Mouse (Mus musculus) adrenal gland, adult 18-20 months (tissue): ENCODE measurements at regions not wholly inside any gene's neighbourhood (a gene's known extent, or its start where the extent isn't known, plus 50 kb on each side); places are given as distances from the start of the nearest gene placed in this dataset.

Experiments
- DNase-seq, 2 experiments: peaks; one replicate each; pipeline ENCODE4 v3.0.0; 2021 to 2022; ENCODE audit warnings: low spot score in 2 of 2

GRCm38 (mm10) chrX:99415701-99416100, 55.4 kb downstream of the Pja1 start:
- DNase-seq: no peak

DNA sequence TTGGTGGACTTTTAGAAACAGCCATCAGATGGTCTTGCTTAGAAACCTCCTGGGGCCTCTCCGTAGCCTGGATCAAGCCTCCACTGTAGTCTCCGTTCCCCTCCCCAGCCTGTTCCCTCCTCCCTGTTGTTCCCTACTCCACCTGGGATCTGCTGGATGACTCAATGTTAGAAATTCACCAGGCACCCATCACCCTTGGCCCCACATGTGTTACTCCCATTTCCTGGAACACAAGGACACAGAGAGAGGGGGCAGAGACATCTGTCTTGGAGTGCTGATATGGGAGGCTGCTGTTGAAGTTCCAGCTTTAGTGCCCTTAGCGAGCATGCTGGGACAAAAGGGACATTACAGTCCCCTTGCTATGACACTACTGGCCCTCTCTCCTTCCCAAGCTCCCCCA, 60.1 kb downstream of the Pja1 start:
- no peak for DNase-seq

DNA sequence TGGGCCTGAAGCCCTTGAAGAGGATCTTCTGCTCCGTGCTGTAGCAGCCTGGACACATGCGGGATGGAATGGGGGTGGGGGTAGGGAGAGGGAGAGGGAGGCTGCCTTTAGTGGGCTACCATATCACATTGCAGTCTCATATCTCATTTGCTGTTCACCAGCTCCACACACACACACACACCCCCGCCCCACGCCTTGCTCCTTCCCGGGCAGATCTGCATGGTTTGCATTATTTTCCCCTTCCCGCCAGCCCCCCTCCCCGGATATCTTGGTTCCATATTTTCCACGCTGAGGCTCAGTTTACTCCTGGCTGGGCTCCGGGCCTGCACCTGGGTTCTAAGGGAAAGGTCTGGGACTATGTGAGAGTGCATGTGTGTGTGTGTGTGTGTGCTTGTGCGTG, 61.2 kb downstream of the Pja1 start:
- no peak for DNase-seq

DNA sequence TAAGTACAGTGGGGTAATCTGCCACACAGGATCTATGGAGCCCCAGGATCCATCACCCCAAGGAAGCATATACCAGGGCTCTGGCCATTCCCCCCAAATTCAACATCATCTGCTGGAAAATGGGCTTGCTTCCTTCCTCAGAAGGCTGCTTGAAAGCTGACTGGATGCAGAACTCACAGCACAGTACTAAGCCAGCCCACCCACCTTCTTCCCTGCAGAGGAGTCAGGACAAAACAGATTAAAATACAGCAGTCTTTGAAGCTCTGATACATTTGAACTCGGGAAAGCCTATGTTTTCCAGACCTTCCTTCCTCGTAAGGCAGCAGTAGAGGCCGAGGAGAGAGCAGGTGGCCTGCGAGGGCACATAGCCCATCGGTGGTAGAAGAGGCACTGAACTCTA, 61.7 kb downstream of the Pja1 start:
- DNase-seq: no peak

- DNase-seq: no peak
Observed at GRCm38 (mm10) chrX:99408804-99409203, 62.3 kb downstream of the Pja1 start.

- DNase-seq: no peak
Observed at GRCm38 (mm10) chrX:99405843-99406242, 65.2 kb downstream of the Pja1 start.

- no peak for DNase-seq
Observed at GRCm38 (mm10) chrX:99403521-99404149, 67.4 kb downstream of the Pja1 start.

GRCm38 (mm10) chrX:99402841-99403520, 68.1 kb downstream of the Pja1 start:
- DNase-seq: peak; percentile 24 to 34

DNA sequence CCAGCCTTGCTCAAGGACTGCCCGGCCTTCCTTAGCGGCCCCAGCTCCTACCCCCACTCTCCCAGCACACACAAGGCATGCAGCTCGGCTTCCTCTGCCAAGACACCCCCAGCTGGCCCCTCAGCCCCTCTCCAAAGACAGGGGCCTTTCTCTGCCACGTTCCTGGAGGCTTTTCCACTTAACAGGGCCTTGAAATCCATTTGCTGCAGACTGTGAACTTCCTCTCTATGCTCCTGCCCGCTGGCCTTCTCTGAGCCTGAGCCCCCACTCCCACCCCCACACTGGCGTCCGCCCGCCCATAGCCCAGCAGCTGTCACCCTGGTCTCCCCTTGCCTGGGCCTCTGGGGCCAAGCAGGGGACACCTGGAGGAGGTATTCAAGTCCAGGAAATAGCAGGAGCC, 73.7 kb downstream of the Pja1 start:
- no peak for DNase-seq

DNA sequence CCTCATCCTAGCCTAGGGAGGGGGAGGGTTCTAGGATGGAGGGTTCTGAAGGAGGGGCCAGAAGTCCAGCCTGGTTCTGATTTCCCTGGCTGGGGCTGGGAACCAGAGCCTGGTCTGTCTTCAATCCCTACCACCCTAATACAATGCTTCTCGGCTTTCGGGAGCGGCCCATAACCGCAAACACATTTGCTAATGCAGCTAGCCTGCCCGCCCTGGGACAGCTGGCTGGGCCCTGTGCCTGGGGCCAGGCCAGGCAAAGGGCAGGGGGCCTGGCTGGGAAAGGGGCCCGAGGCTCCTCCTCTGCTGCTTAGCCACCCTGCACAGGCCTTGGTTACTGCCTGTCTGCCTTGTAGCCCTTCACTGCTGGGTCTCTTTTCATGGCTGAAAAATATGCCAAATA, 74.9 kb downstream of the Pja1 start:
- no peak for DNase-seq

DNA sequence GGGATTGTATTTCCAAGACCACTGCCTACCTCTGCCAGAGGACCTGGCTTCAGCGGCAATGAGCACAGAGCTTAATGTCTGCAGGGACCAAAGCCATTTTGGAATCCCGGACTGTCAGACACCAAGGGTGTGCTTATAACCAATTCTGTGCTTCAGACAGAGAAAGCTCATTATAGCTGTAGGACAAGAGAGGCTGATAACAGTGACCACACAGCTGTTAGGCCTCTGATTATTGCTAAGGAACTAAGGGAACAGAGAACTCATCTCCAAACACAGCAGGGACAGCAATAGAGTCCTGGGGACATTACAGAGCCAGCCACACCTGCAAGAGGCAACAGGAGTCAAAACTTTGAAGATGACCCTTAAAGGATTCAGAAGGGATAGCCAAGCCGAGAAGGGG, 76.0 kb downstream of the Pja1 start:
- no peak for DNase-seq

GRCm38 (mm10) chrX:99391628-99392027, 79.4 kb downstream of the Pja1 start:
- no peak for DNase-seq

DNA sequence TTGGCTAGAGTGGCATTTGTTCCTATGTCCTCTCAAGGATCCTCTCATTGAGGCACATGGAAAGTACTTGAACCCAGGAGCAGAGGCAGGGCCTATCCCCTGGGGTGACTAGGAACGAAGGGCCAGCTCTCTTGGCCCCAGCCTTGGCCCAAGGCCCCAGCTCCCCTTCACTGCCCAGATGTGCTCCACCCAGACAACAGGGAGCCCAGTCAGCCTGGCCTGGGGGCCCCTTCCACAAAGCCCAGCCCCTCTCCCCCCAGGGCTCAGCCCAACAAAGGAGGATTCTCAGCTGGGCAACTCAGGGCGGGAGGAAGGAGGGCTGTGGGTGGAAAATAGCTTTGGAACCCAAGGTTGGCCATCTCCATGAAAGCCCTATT, 80.6 kb downstream of the Pja1 start:
- no peak for DNase-seq

- no peak for DNase-seq
Observed at GRCm38 (mm10) chrX:99389778-99390461, 81.2 kb downstream of the Pja1 start.

DNA sequence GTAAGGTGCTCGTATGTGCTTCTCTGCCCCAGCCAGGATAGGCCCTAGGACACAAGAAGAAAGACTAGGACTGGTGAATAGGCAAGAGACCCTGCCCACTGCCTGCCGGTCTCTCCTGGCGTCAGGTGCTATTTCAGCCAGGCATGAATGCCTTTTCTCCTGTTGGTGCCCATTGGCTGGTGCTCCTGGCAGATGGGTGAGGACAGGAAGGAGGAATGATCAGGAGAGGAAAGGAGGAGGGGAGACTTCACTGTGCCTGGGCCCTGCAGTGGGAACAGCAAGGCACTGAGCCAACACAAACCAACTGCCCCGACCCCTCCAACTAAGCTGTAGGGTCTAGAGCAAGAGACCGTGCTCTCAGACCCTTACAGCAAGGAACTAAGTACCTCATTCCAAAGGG, 100.4 kb downstream of the Pja1 start:
- DNase-seq: no peak

DNA sequence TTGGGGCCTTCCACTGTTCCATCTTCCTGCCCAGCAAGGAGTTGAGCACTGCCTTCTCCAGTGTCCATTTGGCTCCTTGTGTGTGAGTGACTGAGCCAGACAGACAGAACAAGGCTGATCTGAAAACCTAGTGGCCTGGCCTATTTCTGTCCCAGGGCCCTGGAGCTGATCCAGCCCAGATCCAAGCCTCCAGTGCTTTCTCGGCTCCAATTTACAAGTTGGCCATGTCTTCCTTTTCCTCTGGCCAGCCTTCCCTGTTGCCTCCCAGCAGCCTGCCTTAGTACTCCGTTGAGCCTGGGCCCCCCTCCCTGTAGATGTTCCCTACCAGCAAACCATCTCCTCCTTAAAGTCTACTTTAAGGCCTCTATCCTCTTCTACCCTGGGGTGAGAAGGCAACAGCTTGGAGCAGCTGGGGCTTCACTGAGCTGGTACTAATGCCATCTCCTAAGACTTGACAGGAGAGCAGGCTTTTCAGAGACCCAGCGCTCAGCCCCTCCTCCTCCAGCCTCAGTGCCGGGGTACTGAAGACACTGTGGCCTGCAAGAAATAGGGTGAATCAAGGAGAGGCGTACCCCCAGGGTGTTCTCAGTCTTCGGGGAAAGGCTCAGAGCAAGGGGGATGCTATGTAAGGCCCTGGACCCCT, 101.7 kb downstream of the Pja1 start:
- no peak for DNase-seq

DNA sequence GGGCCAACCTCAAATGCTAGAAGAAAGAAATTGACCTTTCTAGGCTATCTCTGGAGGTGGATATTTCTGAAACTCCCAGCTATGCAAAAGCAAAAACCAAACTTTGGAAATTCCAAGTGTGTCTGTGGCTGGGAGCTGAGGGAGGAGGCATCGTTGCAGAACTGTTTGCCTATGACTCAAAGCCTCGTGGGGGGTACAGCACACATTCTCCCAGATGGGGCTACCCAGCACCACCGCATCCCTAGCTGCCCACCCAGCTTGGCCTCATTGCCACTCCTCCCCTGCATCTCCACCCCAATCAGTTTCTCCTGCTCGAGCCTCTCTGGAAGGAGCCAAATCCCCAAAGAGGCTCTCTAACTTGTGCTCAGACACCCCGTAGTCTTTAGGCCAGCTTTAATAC, 107.0 kb downstream of the Pja1 start:
- no peak for DNase-seq

DNA sequence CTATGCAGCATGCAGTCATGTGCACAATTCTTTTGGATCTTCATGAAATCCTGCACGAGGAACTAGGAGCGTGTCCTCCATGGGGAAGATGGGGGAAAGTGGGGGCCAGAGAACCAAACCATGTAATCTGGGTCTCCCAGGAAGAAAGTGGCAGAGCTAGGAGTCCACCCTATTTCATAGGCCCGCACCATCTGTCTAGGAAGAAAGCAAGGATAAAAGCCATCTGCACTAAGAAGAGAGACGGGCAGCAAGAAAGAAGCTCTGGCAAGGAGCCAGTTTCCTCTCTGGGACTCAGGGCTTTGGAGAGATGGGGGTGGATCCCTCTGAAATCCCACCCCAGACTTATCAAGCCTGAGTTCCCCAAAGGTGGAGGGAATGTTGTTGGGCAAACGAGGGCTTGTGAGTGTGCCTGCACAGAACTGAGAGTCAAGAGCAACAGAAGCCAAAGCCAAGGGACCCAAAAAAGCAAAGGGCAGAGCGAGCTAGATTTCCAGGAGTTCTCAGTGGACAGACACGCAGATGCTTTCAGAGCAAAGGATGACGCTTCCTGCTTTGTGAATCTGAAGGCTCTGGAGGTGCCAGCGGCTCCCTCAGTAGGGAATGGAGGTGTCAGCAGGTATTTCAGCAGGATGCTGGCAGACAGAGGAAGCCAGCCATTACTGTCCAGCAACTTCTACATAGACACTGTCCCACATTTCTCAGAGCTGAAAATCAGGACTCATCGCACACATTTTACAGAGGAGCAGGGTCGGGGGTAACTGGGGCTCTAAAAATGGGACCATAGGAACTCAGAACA, 110.8 kb downstream of the Pja1 start:
- DNase-seq: no peak

DNA sequence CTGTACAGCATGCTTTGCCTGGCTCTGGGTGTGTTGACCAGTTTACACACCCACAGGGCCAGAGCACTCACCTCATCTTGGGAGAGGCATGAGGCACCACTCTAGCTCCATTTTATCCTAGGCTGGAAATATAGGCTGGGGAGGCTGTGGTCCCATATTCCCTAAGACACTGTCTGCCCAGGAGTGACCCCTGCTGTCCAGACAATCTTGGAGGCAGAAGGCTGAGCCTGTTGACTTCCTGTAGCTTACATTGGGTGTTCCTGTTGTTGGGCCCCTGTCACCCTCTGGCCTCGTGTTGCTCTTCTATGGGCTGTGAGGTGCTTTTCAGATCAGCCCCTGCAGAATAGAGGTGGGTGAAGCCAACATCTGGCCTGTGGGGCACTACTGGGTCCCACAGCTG, 112.3 kb downstream of the Pja1 start:
- peak in 1 of 2 experiments; percentile 27 for DNase-seq

- no peak for DNase-seq
Observed at GRCm38 (mm10) chrX:99358051-99358617, 112.9 kb downstream of the Pja1 start.

DNA sequence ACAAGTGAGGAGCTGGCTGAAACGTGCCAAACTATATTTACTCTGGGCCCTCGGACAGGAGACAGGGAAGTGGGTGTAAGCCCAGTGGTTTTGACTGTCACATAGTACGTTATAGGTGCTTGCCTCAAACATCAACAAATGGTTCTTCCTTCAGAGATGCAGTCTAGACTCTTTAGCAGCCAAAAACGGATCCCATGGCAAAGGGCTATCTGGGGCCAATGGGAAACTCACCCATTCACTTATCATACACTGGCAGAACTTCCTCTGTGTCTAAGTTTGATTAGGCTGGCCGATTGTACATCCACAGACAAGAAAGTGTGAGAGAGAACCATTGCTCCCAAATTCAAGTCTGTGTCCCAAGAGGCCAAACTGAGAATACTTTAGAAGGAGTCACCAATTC, 115.9 kb downstream of the Pja1 start:
- no peak for DNase-seq
